Mouse (Mus musculus): ENCODE results near the gene Bicral.
A peak's percentile ranks its signal among the peaks of the same experiment; 100 is the strongest.
"Not testable (repeated sequence)": the region's sequence is repeated elsewhere in the genome, so short reads cannot be mapped to it uniquely, and the experiment has no call there.

Bicral gene

DNA sequence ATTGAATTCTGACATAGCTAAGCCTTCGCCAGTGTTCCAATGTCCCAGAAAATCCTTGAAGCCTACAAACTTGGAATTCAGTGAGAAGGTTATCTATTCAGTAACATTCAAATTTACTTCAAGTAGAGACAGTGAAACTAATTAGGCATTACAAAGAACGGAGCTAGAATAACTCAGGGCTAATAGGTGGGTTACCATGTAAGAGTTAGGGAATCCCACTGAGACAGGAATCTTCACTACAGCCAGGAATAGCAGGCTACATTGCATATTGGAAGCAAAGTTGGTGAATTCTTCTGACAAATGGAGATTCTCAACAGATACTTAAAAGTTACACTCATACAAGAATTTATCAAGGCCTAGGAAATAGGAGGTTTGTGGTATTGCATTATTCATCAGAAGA, 70.3 kb downstream of the Bicral start:
- not testable (repeated sequence) for DNase-seq

- no peak for DNase-seq
These were observed 71.3 kb downstream of the Bicral start for GRCm38 (mm10) chr17:46786952-46787351.

DNA sequence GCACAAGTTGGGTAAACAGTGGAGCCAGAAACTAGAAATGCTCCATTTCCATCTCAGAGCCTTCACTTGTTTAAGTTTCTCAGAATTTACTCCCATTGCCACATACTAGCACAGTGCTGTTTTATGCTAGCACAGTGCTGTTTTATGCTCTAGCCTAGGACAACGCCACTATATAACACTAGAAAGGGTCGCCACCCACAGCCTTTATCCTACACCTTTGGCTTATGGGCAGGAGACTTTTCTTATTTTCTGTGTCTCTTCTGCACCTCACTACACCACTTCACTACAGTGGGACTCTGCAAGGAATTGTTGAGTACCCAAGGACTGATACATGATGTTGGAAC, 75.1 kb downstream of the Bicral start:
- DNase-seq = no peak

GRCm38 (mm10) chr17:46782341-46783221, 75.7 kb downstream of the Bicral start, which contains the start of gene Rpl7l1:
TSS of gene Rpl7l1 (minus strand) at chr17:46782672.
- peak; percentile 92 for DNase-seq

- DNase-seq = no peak
These were observed 76.4 kb downstream of the Bicral start for GRCm38 (mm10) chr17:46781876-46782275.

DNA sequence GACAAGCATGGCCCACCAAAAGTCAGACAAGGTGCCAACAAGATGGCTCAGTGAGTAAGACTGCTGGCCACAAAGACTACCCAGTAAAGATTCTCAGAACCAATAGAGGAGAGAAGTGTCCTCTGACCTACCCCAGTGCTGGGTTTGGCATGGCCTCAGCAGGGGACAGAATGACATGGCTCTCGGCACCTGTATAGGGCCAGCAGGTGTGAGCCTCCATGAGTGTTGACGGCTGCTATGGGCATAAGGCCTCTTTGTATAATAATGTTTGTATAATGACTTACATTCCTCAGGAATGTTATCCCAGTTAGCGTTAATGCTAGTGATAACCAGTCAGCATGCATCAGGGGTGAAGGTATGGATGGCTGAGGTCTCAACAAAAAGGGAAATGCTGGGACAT, 82.2 kb downstream of the Bicral start:
- no peak for DNase-seq

DNA sequence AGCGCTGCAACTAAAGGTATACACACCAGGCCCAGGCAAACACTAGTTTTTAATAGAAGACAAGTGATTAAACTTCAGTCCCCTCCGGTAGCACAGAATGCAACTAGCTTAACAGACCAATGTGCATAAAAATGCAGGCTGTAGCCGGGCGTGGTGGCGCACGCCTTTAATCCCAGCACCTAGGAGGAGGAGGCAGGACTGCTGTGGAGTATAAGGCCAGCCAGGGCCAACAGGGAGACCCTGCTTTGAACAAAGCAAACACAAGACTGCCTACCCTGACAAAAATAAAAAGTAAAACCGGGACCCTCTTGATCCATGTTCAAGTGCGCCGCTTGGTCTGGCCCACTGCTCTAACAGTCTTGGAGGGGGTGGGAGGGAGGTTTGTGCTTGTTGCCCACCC, 83.2 kb downstream of the Bicral start:
- no peak for DNase-seq

DNA sequence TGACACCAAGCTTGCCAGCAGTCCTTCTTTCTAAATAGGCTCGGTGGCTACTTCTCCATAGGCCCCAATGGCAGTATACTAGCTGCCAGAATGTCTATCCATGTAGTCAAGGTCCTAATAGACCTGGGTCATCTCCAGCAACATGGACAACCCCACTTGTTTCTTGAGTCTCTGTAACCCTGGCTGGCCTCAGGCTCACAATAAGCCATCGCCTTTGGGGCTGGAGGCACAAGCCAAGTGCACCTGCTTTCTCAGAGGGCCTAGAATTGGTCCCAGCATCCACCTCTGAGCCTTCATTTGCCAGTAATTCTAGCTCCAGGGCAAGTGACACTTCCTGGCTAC, 84.2 kb downstream of the Bicral start:
- no peak for DNase-seq

DNA sequence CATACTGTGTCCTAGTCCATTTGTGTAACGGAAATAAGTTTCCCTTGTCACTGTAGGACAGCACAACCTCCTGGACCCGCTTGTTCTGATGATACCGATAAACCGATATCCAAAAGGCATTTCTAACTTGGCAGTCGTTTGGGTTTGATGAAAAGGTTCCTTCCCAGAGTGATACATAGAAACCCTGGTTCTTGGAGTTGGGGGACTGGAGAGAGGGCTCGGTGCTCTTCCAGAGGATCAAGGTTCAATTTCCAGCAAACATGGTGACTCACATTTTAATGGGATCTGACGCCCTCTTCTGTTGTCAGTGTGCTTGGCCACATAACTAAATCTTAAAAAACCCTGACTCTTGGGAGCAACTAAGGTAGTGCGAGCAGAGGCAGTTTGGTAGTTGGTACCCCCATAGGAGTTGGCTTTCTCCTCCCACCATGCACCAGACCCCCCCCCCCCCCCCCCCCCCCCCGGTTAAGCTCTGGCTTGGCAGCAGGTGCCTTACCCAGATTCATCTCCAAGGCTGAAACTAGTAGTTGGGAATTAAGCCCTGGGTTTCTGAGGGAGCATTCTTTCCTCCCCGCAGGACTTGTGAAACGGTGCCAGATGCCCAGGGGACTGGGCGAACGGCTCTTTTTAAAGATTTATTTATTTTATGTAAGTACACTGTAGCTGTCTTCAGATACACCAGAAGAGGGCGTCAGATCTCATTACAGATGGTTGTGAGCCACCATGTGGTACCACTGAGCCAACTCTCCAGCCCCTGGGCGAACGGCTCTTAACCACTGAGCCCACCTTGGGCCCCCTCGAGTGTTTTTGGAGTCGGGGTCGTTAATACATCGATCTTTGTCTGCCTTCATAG, 84.8 kb downstream of the Bicral start:
- DNase-seq = no peak

GRCm38 (mm10) chr17:46772404-46773277, 85.6 kb downstream of the Bicral start, which contains the start of gene 2310039H08Rik:
TSS of gene 2310039H08Rik (plus strand) at chr17:46772635.
- peak; percentile 87 for DNase-seq

GRCm38 (mm10) chr17:46772038-46772403, 86.3 kb downstream of the Bicral start:
- no peak for DNase-seq

- DNase-seq = no peak
These were observed 86.7 kb downstream of the Bicral start for GRCm38 (mm10) chr17:46771616-46772015.

DNA sequence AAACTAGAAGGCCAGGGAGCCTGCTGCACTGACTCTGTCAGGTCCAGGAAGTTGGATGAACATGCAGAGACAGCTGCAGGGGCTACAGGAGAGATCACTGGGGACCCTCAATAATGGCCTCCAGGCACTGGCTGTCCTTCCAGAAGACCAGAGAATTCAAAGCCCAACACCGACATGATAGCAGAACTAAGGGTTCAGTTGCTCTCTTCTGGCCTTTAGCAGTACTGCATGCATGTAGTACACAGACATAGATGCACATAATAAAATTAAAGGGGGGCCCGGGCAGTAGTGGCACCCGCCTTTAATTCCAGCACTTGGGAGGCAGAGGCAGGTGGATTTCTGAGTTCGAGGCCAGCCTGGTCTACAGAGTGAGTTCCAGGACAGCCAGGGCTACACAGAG, 87.3 kb downstream of the Bicral start:
- DNase-seq = no peak

GRCm38 (mm10) chr17:46770546-46770945, 87.7 kb downstream of the Bicral start:
- no peak for DNase-seq

DNA sequence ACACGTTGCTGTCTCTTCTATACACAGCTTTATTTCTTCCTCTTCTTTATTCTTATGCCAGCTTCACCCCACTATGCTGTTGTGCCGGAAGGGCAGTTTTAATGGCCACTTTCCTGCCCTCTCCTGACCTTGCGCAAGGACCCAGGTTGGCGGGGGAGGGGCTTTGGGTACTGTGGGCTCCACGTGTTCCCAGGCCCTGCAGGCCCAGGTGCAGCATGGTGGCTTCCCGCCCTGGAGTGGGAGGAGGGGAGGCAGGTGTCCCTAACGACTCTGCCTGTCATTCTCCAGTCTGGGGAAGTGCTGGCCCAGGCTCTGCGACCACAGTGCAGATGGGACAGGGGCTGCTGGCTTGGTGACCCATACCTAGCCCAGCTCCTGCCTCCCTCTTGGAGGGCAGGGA, 90.4 kb downstream of the Bicral start:
- no peak for DNase-seq

DNA sequence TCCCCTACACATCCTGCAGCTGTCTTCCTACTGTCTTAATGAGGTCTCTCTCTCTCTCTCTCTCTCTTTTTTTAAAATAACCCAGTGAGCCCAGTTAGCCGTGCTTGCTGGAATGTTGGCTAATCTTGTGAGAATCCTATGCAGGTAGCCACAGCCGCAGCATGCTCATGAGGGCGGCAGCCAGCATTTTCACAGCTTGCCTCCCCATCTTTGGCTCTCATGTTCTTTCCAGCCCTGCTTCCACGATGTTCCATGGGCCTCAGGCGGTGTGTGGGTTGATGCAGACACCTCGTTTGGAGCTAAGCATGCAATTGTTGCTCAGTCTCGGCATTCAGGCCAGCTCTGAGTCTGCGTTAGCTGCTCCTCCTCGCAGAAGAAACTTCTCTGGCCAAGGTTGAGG, 93.4 kb downstream of the Bicral start:
- not testable (repeated sequence) for DNase-seq

DNA sequence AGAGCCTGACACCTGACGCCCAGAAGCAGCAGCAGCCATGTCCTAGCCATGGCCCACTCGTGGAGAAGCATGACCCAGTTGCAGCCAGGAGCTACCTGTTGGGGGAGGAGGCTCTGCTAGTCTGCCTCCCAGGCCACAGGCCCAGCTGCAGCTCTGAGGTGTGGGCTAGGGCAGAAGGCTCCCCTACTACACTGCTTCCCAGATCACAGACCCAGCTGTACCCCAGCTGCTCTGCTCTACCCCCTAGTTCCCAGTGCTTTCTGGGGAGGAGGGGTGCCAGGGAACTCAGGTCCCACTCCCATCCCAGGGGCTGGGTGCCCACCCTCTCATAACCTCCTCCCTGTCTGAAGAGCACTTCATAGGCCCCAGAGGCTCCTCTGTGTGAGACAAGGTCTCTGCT, 94.7 kb downstream of the Bicral start, which contains the start of gene Ptcra:
Ptcra (minus strand) TSS at position 169 of the 400 bp plus-strand sequence.
- no peak for DNase-seq

DNA sequence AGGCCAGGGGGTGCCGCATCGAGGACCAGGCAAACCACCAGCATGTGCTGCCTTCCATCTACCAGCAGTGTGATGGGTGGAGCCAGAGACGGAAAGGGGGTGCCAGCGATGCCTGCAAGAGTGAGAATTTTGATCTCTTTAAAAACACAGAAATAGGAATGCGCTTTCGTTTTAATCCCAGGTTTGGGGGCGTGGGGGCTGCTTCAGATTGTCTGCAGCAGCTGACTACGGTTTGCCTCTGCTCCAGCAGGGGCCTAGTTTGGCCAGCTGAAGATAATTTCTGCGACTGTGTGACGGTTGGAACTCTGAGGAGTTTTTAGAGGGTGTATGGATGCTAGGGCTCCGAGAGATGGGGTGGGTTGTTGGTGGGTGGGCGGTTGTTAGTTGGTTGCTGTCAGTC, 99.5 kb downstream of the Bicral start:
- DNase-seq = no peak

DNA sequence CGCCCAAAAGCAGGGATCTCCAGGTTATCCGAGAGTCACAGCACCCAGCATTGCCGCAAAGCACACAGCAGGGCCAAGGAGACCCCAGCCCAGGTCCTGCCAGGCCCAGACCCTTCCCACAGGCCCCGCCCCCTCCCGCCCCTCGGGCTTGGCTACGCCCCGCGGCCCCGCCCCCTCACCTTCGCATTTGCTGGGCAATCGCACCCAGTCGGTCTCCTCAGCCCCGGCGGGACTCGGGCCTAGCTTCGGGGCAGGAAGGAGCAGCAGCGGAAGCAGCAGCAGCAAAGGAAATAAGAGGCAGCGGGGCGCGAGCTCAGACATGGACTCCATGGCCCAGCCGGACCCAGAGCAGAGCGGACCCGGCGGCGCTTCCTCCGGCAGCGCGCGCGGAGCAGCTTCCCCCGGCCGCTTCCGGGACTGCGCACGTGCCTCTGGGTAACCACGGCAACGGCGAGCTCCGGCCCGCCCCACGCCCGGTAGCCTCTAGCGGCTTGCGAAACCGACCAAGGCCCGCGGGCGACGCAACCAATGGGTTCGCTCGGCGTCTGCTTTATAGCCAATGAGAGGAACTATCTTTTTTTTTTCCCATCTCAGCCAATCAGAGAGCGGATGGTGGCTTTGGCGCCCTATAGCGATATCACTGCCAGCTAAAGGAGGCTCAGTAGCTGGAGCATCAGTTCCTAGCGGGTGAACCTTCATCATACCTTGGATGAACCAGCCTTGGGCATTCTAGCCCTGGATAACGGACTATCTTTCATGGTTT, 106.3 kb downstream of the Bicral start, which contains the start of gene Cnpy3:
Cnpy3 (minus strand) TSS at position 421 of the 763 bp plus-strand sequence.
- DNase-seq = peak; percentile 99

- no peak for DNase-seq
These were observed 107.1 kb downstream of the Bicral start for GRCm38 (mm10) chr17:46751056-46751793.

DNA sequence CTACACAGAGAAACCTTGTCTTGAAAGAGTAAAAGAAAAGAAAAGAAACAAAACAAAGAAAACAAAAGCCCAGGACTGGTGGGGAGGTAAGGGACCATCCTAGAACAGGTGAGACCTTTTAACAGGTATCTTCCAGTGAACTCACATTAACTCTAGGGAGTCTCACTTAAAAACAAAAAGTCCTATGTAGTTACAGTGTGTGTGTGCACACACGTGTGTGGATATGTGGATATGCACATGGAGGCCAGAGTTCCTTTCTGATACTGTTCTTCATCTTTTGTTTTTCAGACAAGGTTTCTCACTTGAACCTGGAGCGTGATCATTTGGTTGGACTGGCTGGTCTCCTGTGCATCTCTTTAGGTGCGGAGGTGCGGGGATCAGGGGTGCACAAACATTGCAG, 107.7 kb downstream of the Bicral start:
- no peak for DNase-seq
